Mouse (Mus musculus): ENCODE results near the gene Slc33a1. TPM values are rescaled to one million over a fixed set of nuclear protein-coding genes. Genes with fewer than 3 reads are reported as not detected.

The Slc33a1 gene
- polyA plus RNA-seq, 1 experiment from 2014 or later = 17.1 TPM

Other genes with a start within 250 kb of the Slc33a1 start
- gene Plch1, start 65.3 kb downstream of the Slc33a1 start, polyA plus RNA-seq (2015; fragmentation: Nextera tagmentation; extraction: Ambion mirVana) = 4.8 and 5.4 TPM in 2 replicates
- 6.3 and 7.0 TPM in 2 replicates for gene E130311K13Rik, start 35.3 kb downstream of the Slc33a1 start, polyA plus RNA-seq (2015; fragmentation: Nextera tagmentation; extraction: Ambion mirVana)
- 37.5 and 38.7 TPM in 2 replicates for gene Gmps, start 11.3 kb upstream of the Slc33a1 start, polyA plus RNA-seq (2015; fragmentation: Nextera tagmentation; extraction: Ambion mirVana)
- gene Vmn2r1, start 116.8 kb upstream of the Slc33a1 start, polyA plus RNA-seq (2015; fragmentation: Nextera tagmentation; extraction: Ambion mirVana) = 0.06 TPM in 1 of 2 replicates, not detected in the other
- not detected in 2 replicates for gene Vmn2r2, start 177.2 kb upstream of the Slc33a1 start, polyA plus RNA-seq (2015; fragmentation: Nextera tagmentation; extraction: Ambion mirVana)